Mouse (Mus musculus): ENCODE results near the gene Dnajb1. TPM values are rescaled to one million over a fixed set of nuclear protein-coding genes. Genes with fewer than 3 reads are reported as not detected.

Dnajb1 gene
- polyA plus RNA-seq, 1 experiment: 28.2 TPM

DNA sequence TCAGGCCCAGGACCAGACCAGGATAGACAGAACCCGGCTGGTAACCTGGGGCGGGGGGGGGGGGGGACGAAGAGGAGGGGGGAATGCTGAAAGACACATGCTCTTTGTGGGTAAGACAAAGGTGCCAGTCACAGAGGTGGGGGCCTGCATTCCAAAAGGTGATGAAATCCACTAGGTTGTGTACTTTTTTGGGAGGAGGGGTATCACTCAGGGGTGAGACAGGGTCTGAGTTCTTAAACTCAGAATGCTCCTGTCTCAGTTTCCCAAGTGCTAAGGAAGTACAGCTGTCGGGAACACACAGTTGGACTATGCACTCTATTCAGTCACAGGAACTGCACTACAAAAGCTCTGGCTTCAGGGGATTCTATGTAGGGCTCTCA lies 31.5 kb upstream of the Dnajb1 start:
- no peak overlapping the region for H3K9ac ChIP-seq (ENCODE audit: low read depth, poor library complexity, severe bottlenecking)
- no peaks in the 10 kb centered on the region for H3K27me3 ChIP-seq (ENCODE audit: control insufficient read depth, insufficient read depth, low read length, poor library complexity, severe bottlenecking)
- no peak overlapping the region for H3K4me3 ChIP-seq (ENCODE audit: low read depth, low read length)
- peaks cover 17% of the 10 kb centered on the region for H3K36me3 ChIP-seq (ENCODE audit: control insufficient read depth, insufficient read depth, low read length, poor library complexity, severe bottlenecking)
- no peak for TF ChIP-seq EP300 (IDR thresholded peaks at IDR 0.05; ENCODE audit: insufficient read depth, low read depth, low read length)
- TF ChIP-seq CTCF (IDR thresholded peaks at IDR 0.05; ENCODE audit: low read depth, low read length): no peak
- no peak for TF ChIP-seq POLR2A (IDR thresholded peaks at IDR 0.05; ENCODE audit: insufficient read depth, low read length)
- peaks cover 14% of the 10 kb centered on the region for H3K4me1 ChIP-seq (ENCODE audit: control insufficient read depth, insufficient read depth, low read length)
- no peaks in the 10 kb centered on the region for H3K9me3 ChIP-seq (replicated peaks; ENCODE audit: control insufficient read depth, insufficient read depth, low read length, poor library complexity, severe bottlenecking)
- no peak overlapping the region for H3K27ac ChIP-seq (ENCODE audit: insufficient read depth, low read length)

DNA sequence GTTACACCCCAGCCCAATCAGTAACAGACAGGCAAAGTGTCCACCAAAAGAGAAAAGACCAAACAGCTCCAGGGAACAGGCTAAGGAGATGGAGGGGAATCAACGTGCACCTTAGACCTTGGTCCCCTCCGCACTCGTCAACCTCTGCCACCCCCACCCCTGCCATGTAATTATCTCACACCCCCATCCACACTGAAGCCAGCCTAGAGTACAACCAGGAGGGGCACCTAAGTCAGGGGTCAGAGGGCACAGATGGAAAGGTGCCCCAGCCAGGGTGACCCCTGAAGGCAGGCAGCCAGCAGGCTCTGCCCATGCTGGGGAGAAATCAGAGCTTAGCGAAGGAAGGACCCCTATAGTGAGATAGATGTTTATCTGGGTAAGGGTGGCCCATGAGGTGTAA lies 31.1 kb upstream of the Dnajb1 start:
- Histone ChIP-seq H3K9me3 (replicated peaks; ENCODE audit: control insufficient read depth, insufficient read depth, low read length, poor library complexity, severe bottlenecking) (no peaks in the 10 kb centered on the region), H3K4me1 (ENCODE audit: control insufficient read depth, insufficient read depth, low read length) (peaks cover 14% of the 10 kb centered on the region), H3K36me3 (ENCODE audit: control insufficient read depth, insufficient read depth, low read length, poor library complexity, severe bottlenecking) (peaks cover 13% of the 10 kb centered on the region), H3K9ac (ENCODE audit: low read depth, poor library complexity, severe bottlenecking) (no peak overlapping the region), H3K27me3 (ENCODE audit: control insufficient read depth, insufficient read depth, low read length, poor library complexity, severe bottlenecking) (no peaks in the 10 kb centered on the region), H3K27ac (ENCODE audit: insufficient read depth, low read length) (no peak overlapping the region), H3K4me3 (ENCODE audit: low read depth, low read length) (no peak overlapping the region)
- no peak for TF ChIP-seq POLR2A (IDR thresholded peaks at IDR 0.05; ENCODE audit: insufficient read depth, low read length)
- TF ChIP-seq EP300 (IDR thresholded peaks at IDR 0.05; ENCODE audit: insufficient read depth, low read depth, low read length): no peak
- TF ChIP-seq CTCF (IDR thresholded peaks at IDR 0.05; ENCODE audit: low read depth, low read length): no peak

GRCm38 (mm10) chr8:83577384-83577791 lies 30.6 kb upstream of the Dnajb1 start:
- H3K9ac ChIP-seq (ENCODE audit: low read depth, poor library complexity, severe bottlenecking): no peak overlapping the region
- peaks cover 8% of the 10 kb centered on the region for H3K36me3 ChIP-seq (ENCODE audit: control insufficient read depth, insufficient read depth, low read length, poor library complexity, severe bottlenecking)
- no peak overlapping the region for H3K4me3 ChIP-seq (ENCODE audit: low read depth, low read length)
- no peak overlapping the region for H3K27ac ChIP-seq (ENCODE audit: insufficient read depth, low read length)
- H3K27me3 ChIP-seq (ENCODE audit: control insufficient read depth, insufficient read depth, low read length, poor library complexity, severe bottlenecking): no peaks in the 10 kb centered on the region
- TF ChIP-seq POLR2A (IDR thresholded peaks at IDR 0.05; ENCODE audit: insufficient read depth, low read length): no peak
- no peak for TF ChIP-seq CTCF (IDR thresholded peaks at IDR 0.05; ENCODE audit: low read depth, low read length)
- no peak for TF ChIP-seq EP300 (IDR thresholded peaks at IDR 0.05; ENCODE audit: insufficient read depth, low read depth, low read length)
- H3K4me1 ChIP-seq (ENCODE audit: control insufficient read depth, insufficient read depth, low read length): peaks cover 16% of the 10 kb centered on the region
- no peaks in the 10 kb centered on the region for H3K9me3 ChIP-seq (replicated peaks; ENCODE audit: control insufficient read depth, insufficient read depth, low read length, poor library complexity, severe bottlenecking)

DNA sequence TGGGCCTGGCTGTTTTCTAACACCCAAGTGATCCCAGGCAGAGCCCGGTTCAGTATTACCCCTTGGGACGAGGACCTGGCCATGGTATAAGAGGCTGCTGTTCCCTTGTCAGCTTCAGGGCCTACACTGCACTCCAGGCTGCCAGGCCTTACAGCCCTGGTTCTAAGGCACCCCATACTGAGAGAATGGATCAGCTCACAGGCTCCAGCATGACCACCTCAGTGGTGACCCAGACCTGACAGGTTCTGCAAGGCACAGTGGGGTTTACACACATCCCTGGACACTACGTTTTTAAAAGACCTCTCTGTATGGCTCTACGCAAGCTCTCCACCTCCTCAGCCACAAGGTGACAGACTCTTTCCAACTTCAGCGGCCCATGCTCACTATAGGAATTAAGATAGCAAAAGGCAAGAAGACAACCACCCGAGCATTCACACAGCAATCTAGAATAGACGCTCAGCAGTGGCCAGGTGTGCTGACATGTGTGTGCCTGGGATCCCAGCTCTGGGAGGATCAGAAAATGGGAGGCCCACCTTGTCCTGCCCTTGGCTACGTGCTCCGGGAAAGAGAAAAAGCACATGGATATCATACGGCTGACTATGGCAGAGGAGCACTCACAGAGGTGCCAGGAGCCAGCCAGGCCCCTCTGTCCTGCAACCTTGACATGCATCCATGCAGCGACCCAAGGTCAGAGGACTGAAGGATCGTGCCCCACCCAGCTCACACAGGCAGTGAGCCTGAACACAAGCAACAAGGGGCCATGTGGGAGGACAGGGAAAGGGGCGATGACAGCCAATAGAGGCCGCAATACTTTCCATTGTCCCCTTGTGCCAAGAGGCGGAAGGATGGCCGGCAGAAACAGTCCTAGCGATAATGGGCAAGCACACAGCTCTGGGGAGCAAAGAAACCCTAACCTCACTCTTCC lies 29.6 kb upstream of the Dnajb1 start:
- Histone ChIP-seq H3K27me3 (ENCODE audit: control insufficient read depth, insufficient read depth, low read length, poor library complexity, severe bottlenecking) (no peaks in the 10 kb centered on the region), H3K4me3 (ENCODE audit: low read depth, low read length) (no peak overlapping the region), H3K9ac (ENCODE audit: low read depth, poor library complexity, severe bottlenecking) (no peak overlapping the region), H3K36me3 (ENCODE audit: control insufficient read depth, insufficient read depth, low read length, poor library complexity, severe bottlenecking) (no peaks in the 10 kb centered on the region), H3K9me3 (replicated peaks; ENCODE audit: control insufficient read depth, insufficient read depth, low read length, poor library complexity, severe bottlenecking) (no peaks in the 10 kb centered on the region), H3K27ac (ENCODE audit: insufficient read depth, low read length) (no peak overlapping the region), H3K4me1 (ENCODE audit: control insufficient read depth, insufficient read depth, low read length) (peaks cover 16% of the 10 kb centered on the region)
- no peak for TF ChIP-seq POLR2A (IDR thresholded peaks at IDR 0.05; ENCODE audit: insufficient read depth, low read length)
- no peak for TF ChIP-seq CTCF (IDR thresholded peaks at IDR 0.05; ENCODE audit: low read depth, low read length)
- TF ChIP-seq EP300 (IDR thresholded peaks at IDR 0.05; ENCODE audit: insufficient read depth, low read depth, low read length): no peak

GRCm38 (mm10) chr8:83579676-83580075 lies 28.3 kb upstream of the Dnajb1 start:
- Histone ChIP-seq H3K36me3 (ENCODE audit: control insufficient read depth, insufficient read depth, low read length, poor library complexity, severe bottlenecking) (peaks cover 4% of the 10 kb centered on the region; the same call in 1 of the 2 replicates), H3K9me3 (replicated peaks; ENCODE audit: control insufficient read depth, insufficient read depth, low read length, poor library complexity, severe bottlenecking) (no peaks in the 10 kb centered on the region), H3K27ac (ENCODE audit: insufficient read depth, low read length) (no peak overlapping the region), H3K4me1 (ENCODE audit: control insufficient read depth, insufficient read depth, low read length) (peaks cover 14% of the 10 kb centered on the region), H3K9ac (ENCODE audit: low read depth, poor library complexity, severe bottlenecking) (no peak overlapping the region), H3K4me3 (ENCODE audit: low read depth, low read length) (no peak overlapping the region), H3K27me3 (ENCODE audit: control insufficient read depth, insufficient read depth, low read length, poor library complexity, severe bottlenecking) (no peaks in the 10 kb centered on the region)
- TF ChIP-seq EP300 (IDR thresholded peaks at IDR 0.05; ENCODE audit: insufficient read depth, low read depth, low read length): no peak

- H3K4me1 ChIP-seq (ENCODE audit: control insufficient read depth, insufficient read depth, low read length): peaks cover 14% of the 10 kb centered on the region
- H3K4me3 ChIP-seq (ENCODE audit: low read depth, low read length): no peak overlapping the region
- H3K27ac ChIP-seq (ENCODE audit: insufficient read depth, low read length): no peak overlapping the region
- H3K36me3 ChIP-seq (ENCODE audit: control insufficient read depth, insufficient read depth, low read length, poor library complexity, severe bottlenecking): peaks cover 4% of the 10 kb centered on the region; the same call in 1 of the 2 replicates
- H3K9me3 ChIP-seq (replicated peaks; ENCODE audit: control insufficient read depth, insufficient read depth, low read length, poor library complexity, severe bottlenecking): no peaks in the 10 kb centered on the region
- TF ChIP-seq EP300 (IDR thresholded peaks at IDR 0.05; ENCODE audit: insufficient read depth, low read depth, low read length): no peak
- no peak for TF ChIP-seq POLR2A (IDR thresholded peaks at IDR 0.05; ENCODE audit: insufficient read depth, low read length)
- no peak for TF ChIP-seq CTCF (IDR thresholded peaks at IDR 0.05; ENCODE audit: low read depth, low read length)
- H3K27me3 ChIP-seq (ENCODE audit: control insufficient read depth, insufficient read depth, low read length, poor library complexity, severe bottlenecking): no peaks in the 10 kb centered on the region
- H3K9ac ChIP-seq (ENCODE audit: low read depth, poor library complexity, severe bottlenecking): no peak overlapping the region
These were observed 27.2 kb upstream of the Dnajb1 start for GRCm38 (mm10) chr8:83580826-83581225.
